Mouse (Mus musculus) fat pad, adult 2 months (tissue): ENCODE data around the gene Ackr2.

Experiments used
- DNase-seq: peaks from one replicate; pipeline ENCODE4 v3.0.0-alpha.2; 2011; ENCODE audit warnings: low read depth, low spot score; ENCODE audit errors: extremely low read depth

The Ackr2 gene

GRCm38 (mm10) chr9:121891301-121891700 is 6.9 kb upstream of the Ackr2 start:
- no peak for DNase-seq

- no peak for DNase-seq
These were observed 6.0 kb upstream of the Ackr2 start for GRCm38 (mm10) chr9:121892057-121892687.

GRCm38 (mm10) chr9:121894447-121894846 is 3.7 kb upstream of the Ackr2 start:
- DNase-seq: no peak

- DNase-seq: no peak
These were observed 2.7 kb upstream of the Ackr2 start for GRCm38 (mm10) chr9:121895392-121895993.

- no peak for DNase-seq
These were observed 1.3 kb upstream of the Ackr2 start for GRCm38 (mm10) chr9:121896820-121897219.

- no peak for DNase-seq
These were observed 1.2 kb downstream of the Ackr2 start for GRCm38 (mm10) chr9:121899306-121899705.

GRCm38 (mm10) chr9:121900282-121900855 is 2.2 kb downstream of the Ackr2 start:
- DNase-seq: no peak

GRCm38 (mm10) chr9:121901710-121902700 is 3.9 kb downstream of the Ackr2 start:
- DNase-seq: peak; percentile 89

- DNase-seq: no peak
These were observed 5.5 kb downstream of the Ackr2 start for GRCm38 (mm10) chr9:121903476-121904305.

- DNase-seq: no peak
These were observed 6.2 kb downstream of the Ackr2 start for GRCm38 (mm10) chr9:121904319-121904718.

- no peak for DNase-seq
These were observed 6.8 kb downstream of the Ackr2 start for GRCm38 (mm10) chr9:121904946-121905345.

- no peak for DNase-seq
These were observed 7.5 kb downstream of the Ackr2 start for GRCm38 (mm10) chr9:121905556-121906185.

- no peak for DNase-seq
These were observed 8.3 kb downstream of the Ackr2 start for GRCm38 (mm10) chr9:121906456-121906855.

GRCm38 (mm10) chr9:121907356-121908070 is 9.4 kb downstream of the Ackr2 start:
- DNase-seq: no peak

- no peak for DNase-seq
These were observed 10.2 kb downstream of the Ackr2 start for GRCm38 (mm10) chr9:121908321-121908720.

GRCm38 (mm10) chr9:121909635-121910034 is 11.5 kb downstream of the Ackr2 start:
- no peak for DNase-seq

- DNase-seq: no peak
These were observed 13.0 kb downstream of the Ackr2 start for GRCm38 (mm10) chr9:121911196-121911595.

- no peak for DNase-seq
These were observed 14.6 kb downstream of the Ackr2 start for GRCm38 (mm10) chr9:121912786-121913185.

- DNase-seq: no peak
These were observed 16.1 kb downstream of the Ackr2 start for GRCm38 (mm10) chr9:121914226-121914757.
